Mouse (Mus musculus): ENCODE results near the gene Dock9.
"Not testable (repeated sequence)": the region's sequence is repeated elsewhere in the genome, so short reads cannot be mapped to it uniquely, and the experiment has no call there.

Gene Dock9

DNA sequence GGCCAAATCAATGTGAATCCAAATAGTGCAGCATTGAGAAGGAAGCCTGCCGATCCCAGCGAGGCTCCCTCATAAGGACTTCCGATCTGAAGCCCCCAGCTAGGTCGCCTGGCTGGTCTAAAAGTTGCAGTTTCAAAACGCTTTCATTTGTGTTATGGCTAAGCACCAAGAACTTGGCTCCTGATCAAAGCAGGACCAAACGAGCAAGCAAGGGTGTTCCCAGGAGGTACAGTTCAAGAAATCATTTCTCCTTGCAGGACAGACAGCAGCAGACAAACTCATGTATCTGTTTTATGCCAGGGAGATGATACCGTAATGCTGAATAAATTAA lies 99.1 kb downstream of the Dock9 start:
- no peak for DNase-seq (ENCODE audit: low spot score)

DNA sequence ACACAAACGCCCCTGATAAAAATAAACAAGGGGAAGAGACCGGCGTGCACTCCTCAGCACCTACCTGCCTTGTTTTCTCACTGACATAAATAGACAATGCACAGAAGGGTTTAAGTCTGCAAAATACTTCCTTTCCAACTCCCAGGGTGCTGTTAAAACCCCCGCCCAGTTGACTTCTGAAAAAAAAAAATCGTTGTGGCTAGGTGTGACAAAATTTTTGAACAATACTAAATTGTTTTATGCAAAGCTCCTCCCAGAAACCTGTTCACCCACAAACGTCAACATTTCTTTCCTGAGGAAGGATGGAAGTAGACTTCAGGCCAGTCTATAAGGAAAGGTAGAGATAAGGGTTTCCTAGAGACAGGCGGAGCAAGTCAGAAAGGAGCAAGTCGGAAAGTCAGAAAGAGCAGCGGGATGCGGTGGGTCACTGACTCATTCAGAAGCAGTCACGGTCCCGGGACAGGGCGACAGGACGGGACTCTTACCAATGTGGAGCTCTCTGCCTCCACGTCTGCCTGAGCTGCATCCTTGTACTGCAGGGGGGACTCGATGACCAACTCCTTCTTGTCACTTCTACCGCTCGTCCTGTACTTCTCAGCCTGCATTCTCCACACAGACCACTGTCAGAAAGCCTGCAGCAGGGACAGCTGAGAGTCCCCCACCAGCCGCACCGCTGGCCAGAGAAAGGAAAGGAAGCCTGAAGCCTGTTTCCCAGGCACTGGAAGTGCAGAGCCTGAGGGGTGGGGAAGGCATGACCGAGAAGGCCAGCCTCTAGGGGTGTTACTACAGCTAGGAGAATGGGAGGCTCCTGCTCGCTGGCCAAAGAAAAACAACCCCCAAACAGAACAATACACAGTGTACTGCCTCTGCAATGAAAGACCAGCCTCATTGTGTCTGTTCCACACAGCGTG lies 99.7 kb downstream of the Dock9 start:
- DNase-seq (ENCODE audit: low spot score): no peak

DNA sequence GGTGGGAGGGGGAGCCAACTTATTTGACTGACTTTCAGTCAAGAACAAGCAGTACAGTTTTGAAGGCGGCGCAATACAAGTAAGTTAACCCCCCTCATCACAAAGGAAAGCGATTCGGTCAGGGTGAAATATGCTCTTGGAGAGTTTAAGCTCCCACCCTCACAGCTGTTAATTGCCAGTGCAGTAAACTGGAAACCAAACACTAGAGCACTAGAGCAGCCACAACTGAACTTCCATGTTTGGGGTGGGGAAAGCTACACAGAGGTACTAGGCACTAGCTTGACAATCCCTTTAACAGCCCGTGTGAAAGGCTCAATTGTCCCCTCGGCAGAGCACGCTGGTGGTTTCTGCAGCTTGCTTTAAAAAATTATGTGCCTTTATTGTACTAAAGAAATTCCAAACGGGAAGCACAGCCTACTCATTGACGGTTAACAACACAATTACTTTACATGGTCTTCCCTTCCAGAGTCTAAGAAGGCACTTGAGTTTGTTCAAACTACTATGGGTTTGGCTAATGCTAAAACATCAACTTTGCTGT lies 100.4 kb downstream of the Dock9 start:
- DNase-seq (ENCODE audit: low spot score): no peak

DNA sequence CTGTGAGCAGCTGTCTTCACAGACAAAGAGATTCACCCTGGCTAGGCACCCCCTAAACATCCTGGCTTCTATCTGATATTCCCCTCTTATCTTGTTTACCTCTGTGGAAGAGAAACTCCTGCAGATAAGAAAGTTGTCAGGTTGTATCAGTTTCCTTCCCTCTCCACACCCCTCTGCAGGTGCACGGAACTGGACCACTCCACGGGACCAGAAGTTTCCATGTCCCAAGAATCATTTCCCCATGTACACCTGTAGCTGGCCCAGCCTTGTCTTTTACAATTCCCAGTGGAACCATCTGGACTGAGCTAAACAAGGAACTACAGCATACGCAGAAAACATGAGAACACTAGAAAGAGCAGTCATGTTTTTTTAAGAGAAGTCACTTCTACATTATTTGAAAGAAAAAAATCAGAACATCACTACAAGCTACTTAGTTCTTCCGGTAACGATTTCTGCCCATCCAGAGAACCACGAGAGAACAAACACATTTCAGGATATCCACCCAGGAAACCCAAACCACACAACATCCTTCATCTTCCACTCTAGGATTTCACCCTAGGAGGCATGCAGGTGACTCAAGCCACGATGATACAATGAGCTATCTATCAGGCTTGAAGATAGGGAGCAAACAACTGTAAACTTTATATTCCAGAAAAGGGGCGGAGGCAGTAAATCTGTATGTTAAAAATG lies 101.1 kb downstream of the Dock9 start:
- no peak for DNase-seq (ENCODE audit: low spot score)

DNA sequence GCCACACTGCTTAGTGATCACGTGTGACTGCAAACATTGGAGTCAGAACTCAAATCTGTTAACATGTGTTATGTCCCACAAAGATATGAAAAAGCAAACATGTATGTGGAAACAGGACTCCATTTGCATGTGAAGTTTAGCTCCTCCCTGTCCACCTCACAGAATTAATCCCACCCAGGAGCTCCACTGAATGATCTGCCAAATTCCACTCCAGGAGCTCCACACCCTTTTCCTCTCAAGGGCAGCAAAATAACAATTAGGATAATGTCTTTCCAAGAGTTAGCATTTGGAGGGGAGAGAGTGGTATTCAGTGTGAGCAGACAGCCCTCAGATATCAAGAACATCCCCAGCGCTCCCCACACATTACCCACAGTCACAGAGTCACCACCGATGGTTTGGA lies 102.9 kb downstream of the Dock9 start:
- no peak for DNase-seq (ENCODE audit: low spot score)

DNA sequence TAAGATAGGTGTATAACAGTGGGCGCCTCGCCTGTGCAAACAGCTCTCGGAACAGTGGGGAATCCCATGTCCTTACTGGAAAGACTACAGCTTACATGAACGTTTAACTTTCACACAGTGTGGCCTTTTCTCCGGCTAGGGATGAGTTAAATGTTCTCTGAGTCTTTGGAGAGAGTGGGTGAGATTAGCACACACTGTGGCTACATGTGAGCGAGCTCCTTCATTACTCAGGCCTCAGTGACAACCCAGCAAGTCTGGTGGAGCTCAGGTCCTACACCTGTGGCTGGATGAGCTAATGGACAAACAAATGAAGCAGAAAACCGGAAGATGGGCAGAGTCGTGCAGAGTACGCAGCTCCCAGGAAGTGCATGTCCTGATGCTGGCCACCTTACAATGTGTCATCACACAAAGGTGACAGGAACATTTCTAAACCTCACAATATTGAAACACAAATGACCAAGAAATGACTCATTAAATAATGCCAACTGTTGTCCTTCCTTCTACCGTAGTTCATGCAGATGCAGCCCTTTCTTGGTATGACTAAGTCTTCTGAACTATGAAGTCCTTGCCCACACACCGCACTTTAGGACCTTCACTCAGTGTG lies 103.5 kb downstream of the Dock9 start:
- no peak for DNase-seq (ENCODE audit: low spot score)

DNA sequence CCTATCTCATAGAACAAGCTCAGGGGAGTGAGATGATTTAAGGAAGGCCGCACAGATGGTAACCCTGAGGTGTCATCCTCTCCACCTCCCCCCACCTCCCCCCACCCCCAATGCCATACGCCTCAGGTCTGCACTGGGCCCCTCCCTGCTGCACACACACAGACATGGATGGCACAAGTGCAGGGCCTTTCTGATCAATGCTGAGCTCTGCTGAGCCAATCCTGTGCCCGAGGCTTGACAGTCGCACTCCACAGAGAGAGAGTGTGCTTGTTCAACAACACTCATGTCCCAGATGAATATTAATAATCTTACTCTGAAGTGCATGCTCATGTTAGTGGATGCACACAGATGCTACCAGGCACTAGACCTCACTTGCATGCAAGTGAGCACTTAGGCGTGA lies 108.0 kb downstream of the Dock9 start:
- not testable (repeated sequence) for DNase-seq (ENCODE audit: low spot score)

DNA sequence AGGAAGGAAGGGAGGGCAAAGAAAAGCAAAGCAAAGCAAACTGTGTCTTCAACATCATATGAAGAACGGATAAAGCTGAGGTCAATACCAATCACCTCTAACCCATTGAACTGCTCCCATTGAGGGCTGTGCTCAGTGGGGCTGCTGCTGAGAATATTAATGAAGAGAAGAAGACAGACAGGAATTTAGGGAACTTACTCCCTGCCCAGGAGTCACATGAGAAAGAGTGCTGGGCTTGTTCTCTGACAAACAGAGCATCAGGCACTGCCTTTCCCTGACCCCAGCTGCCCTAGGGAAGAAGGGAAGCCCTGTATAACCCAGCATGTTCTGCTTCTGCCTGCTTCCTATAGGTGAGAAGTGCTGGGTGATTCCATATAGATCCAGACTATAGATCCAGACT lies 109.5 kb downstream of the Dock9 start:
- no peak for DNase-seq (ENCODE audit: low spot score)

DNA sequence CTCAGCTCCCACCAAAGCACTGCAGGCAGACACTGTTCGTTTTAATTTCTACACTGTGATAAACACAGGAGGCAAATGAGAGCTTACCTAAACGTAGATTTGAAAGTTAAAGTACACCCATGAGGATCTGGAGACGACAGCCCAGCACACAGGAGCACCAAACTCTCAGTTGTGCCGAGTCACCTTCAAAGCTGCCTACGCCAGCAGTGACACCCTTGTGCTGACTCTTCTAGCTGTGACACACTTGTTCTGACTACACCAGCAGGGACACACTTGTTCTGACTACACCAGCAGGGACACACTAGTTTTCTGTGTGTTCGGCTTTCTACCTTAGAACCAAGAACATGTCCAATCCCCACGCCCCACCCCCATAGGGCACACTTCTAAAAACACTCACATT lies 110.4 kb downstream of the Dock9 start:
- no peak for DNase-seq (ENCODE audit: low spot score)

DNA sequence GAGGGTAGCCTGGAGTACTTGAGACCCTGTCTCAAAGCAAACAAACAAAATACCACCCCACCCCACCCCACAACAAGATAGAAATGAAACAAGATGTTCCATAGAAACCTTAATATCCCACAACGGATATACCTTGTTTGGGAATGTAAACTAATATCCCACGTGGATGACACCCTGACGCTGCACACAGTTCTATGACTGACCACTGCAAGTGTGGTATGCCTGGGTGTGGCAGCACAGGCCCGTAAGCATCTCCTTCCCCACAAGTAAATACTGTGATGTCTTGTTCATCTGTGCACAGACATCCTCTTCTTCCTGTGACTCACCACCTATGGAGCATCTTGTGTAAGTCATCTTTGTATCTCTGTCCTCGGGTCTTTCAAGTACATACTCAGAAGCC lies 118.7 kb downstream of the Dock9 start:
- DNase-seq (ENCODE audit: low spot score): no peak

DNA sequence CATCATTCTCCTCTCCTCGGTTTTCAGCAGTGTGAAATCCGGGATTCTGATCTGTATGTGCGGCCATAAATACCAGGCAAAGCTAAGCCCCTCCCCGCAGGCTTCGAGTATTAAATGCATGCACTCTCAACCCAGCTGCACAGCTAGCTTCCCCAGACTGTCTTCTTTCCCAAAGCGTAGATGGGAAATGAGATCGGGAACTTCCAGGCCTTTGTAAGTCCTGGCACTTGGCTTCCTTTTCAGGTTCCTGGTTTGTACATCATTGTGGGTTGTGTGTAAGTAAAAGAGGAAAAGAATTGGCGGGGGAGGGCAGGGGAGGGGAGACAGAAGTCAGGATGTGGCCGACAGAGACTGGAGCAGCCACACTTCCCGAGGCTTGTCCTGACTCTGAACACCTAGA lies 119.2 kb downstream of the Dock9 start:
- no peak for DNase-seq (ENCODE audit: low spot score)

DNA sequence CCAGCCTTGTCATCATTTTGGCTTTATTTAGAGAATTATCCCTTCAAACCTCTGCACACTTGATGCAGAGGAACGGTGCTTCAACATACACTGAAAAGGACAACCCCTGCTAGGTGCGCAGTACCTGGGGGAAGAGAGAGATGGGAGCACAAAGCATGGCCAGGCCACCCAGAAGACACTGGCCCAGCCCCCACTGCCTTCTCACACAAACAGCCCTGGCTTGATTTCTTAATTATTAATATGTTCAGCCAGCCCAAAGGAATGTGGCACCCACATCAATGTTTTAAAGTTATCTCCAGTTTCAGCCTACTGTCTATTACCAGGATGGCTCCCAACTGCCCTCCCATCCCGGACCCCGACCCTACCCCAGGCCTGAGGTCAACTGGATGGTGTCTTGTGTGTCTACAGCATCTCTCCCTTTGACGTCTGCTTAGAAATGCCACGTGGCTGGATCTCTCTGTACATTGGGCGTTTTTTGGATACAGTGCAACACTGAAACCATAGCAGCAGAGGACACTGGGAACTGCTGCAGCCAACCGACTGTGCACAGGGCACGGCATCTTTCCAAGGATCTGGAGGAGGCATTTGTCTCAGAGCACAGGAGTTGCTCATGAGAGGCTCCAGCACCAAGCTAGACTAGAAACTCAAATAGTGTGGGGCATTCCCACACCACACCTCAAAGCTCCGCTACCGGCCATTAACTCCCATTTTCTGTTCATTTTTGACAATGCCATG lies 120.9 kb downstream of the Dock9 start:
- DNase-seq (ENCODE audit: low spot score): no peak

DNA sequence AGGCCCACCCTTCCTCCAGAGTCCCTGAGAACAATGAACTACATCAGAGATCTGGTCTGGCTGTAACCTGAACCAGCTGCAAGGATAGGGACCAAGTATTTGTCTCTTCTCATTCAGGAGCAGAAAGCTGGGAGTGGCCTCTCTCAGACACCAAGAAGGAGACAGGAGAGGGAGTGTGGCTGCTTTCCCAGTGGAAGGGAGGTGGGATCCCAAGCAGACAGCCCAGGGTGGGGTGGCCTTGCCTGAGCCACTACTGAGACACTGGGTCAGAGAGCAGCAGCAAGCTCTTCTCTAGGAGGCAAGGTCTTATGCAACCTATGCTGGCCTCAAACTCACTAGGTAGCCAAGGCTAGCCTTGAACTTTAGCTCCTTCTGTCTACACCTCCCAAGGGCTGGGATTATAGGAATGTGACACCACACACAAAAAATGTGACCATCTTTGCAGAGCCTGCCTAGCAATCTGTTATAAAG lies 121.5 kb downstream of the Dock9 start:
- no peak for DNase-seq (ENCODE audit: low spot score)

DNA sequence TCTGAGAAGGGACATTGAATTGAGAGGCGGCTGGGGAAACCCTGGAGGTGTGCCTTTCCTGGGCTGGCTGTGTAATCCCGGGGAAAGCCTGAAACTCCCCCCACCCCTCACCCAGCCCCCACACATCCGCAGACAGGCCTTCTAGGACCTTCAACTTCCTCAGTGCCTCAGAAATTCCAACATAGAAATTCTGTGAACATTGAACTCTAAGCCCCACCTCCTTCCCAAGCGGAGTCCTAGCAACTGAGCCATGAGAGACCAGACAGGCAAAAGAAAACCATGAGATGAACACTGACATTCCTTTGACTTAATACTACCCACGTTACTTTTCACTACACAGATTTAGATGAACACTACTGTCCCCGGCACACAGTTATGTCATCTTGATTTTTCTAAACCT lies 122.1 kb downstream of the Dock9 start:
- DNase-seq (ENCODE audit: low spot score): no peak

DNA sequence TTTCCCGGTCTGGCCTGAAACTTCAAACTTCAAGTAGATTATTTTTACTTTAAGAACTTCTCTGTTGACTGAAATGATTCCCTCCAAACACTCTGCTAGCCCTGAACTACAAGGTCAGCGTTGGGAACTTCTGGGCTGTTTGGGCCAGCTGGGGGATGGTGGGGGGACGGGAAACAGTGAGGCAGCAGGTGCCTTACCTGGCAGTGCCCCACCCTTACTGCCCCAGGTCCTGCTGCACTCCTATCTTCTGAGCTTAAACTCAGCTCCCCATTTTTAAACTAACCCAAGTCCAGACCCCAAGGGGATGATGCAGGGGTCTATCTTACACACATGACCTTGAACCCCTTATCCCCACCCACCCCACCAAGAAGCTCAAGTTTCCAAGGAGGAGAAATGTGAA lies 122.5 kb downstream of the Dock9 start:
- no peak for DNase-seq (ENCODE audit: low spot score)

DNA sequence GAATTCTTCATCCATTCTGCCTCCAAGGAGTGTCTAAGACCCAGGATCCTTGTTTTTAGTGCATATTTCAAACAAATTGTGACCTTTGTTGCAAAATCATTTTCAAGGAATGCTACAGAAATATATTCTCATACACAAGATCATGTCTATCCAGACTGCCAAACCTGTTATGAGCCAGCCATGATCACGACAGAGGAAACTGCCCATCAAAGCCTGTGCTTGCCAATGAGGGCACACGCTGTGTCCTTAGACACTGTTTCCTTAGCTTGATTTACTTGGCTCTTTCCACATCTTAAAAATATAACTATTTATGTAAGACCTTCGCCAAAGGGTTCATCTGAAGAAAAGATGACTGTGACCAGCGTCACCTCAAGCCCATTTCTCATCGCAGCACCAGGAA lies 127.6 kb downstream of the Dock9 start:
- DNase-seq (ENCODE audit: low spot score): no peak

DNA sequence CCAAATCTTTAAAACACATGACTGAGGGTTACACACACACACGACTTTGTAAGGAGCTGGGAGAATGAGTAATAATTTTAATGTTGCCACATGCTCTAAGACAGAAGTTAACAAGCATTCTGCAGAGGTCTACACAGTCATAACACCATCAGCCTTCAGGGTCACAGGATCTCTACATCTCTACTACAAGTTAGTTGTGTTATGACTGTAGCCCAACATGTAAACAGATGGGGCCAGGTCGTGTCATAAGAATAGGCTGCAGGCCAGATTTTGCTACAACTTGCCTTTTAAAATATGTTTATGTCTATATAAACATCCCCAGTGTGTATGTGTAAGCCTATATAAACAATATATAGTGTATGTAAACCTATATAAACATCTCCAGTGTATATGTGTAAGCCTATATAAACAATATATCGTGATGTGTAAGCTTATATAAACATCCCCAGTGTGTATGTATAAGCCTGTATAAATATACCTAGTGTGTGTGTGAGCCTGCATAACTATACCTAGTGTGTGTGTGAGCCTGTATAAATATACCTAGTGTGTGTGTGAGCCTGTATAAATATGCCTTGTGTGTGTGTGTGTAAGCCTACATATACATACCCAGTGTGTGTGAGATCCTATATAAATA lies 130.9 kb downstream of the Dock9 start:
- no peak for DNase-seq (ENCODE audit: low spot score)

DNA sequence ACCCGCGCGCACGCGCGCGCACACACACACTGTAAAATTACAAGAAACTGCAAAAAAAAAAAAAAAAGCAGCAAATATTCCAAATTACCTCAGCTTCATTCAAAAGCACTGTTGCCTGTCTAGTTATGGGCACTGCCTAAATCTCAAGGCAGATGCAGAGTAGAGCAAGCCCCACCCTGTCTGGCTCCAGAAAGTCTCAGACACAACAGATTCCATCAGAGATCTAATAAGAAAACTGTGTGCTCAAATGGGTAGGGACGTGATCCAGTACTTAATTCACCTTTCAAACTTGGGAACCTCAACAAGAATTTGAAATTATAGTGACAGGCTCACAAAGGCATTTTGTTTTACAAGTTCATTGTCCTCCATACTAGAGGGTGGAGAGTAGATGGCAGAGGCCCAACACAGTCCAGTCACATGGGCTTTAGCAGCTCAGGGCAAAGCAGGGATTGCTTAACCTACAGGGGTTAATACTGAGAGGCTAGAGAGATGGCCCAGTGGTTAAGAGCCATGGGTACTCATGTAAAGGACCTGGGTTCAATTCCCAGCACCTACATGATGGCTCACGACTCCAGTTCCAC lies 131.9 kb downstream of the Dock9 start:
- no peak for DNase-seq (ENCODE audit: low spot score)

DNA sequence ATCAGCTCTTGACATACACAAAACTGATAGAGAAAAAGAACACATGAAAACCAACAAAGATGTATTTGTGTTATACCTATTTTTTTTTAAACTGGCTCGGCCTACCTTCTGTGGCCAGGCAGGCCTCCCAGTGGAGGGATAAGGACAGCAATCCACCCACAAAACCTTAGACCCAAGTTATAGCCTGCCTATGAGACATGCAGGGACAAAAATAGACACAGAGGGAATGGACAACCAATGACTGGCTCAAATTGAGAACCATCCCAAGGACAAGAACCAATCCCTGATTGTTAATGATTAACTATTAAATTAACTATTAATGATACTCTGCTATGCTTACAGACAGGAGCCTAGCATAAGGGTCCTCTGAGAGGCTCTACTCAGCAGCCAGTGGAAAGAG lies 133.7 kb downstream of the Dock9 start:
- no peak for DNase-seq (ENCODE audit: low spot score)

DNA sequence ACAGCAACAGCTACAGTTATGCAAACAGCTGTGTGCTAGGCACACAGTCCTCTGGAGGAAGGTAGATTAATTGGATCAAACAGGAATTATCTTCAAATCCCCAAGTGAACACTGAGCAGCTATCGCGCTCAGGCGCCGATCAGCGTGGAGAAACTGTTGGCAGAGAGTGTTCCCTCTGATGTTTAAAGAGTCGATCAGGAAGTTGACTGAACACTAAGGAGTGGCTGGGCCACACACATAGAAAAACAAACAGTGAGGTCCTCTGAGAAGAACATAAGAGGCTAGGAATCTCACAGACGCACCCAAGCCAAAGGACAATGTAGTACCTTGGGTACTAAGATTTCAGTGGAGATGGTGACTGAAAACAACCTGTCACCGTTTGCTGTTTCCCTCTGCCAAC lies 136.7 kb downstream of the Dock9 start:
- no peak for DNase-seq (ENCODE audit: low spot score)

DNA sequence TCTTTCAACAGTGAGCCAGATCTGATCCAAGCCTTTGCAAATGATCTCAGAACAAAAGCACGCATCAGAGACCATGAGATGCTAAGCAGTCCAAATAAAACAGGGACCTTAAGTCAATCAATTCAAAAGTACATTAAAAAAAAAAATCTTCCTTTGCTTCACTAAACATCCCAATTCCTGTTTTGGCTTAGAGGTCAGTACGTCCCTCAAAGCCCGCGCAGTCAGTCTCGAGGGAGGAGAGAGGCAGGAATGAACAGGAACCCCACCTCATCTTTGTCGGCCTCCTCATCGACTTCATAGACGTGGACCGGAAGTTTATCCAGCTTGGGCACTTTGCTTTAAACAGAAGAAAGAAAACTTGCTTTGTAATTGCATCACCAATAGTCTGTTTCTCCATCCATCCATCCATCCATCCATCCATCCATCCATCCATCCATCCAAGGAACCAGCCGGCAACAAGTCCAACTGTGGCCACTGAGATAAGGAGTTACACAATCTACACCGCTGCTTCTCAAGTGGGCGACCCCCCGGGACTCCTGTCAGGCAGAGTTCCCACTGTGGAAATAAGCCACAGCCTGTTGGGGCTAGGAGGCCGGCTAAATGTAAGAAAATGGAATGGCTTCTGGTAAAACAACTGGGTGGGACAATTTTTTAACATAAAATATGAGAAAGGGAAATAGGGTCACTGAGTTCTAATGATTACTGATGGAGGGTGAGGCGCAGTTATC lies 137.3 kb downstream of the Dock9 start:
- no peak for DNase-seq (ENCODE audit: low spot score)

Measured in spleen, adult 12 weeks (tissue).